Mouse (Mus musculus) MN1 (cell line): ENCODE measurements around the gene Gm17268.

Source experiments
- DNase-seq: peaks from one replicate; pipeline ENCODE4 v3.0.0-alpha.2; 2016; ENCODE audit warnings: low spot score

The Gm17268 gene

DNA sequence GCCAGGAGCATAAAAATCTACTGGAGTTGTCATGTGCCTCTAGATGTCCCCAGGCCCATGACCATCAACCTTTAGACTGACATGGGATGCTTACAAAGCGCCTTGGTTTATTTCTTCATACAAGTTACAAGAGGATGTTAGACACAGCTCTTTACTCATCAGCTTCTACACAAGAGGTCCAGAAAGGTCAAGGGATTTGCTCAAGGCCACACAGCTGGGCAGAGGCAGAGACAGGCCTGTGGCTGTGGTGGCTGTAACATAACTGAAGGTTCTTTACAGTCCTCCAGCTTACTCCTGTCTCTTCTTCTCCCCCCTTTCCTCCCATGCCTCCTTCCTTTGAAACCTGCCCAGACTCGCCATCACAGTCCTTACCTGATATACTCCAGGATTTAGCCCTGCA lies 8.2 kb downstream of the Gm17268 start:
- no peak for DNase-seq

DNA sequence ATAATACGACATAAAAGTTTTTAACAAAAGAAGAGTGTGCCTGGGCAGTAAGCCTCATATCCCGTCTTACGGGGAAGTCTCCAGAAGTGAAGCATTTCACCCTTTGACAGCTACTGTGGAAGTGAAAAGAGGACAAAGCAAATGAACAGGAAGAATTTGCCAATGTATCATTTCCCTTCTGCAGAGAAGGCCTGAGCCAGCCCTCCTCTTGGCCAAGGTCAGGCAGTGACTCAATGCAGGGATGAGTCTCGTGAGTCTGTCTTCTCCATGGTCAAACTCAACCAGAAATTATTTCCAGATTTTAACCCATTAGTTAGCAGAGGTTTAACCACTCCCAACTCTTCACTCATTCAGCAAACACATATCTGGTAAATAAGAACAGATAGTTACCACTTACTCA lies 14.6 kb downstream of the Gm17268 start:
- DNase-seq, result no peak

DNA sequence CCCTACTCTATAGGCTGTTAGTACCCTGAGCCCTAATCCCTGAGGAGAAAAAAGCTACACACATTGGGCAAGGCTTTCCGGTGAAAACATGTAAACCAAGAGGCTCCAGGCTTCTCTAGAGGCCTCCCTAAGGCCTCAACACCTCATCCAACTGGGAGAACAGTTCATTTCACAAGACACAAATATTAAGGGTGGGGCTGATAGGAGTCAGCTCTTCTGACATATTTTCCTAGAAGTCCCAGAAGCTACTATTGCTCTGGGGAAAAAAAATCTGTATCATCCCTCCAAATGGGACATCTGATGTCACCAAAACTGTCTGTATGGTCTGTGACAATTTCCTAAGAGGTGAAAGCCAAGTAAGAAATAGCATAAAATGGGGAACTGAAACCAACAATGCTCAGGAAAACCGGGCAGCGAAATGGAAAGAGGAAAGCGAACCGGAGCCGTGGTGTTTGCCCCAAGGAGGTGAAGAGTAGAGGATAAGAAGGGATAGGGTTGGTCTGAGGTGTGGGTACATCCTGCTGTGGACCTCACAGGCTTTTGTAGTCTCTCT lies 15.8 kb downstream of the Gm17268 start:
- DNase-seq, result no peak

GRCm38 (mm10) chr11:82021406-82021805 lies 17.0 kb downstream of the Gm17268 start:
- no peak for DNase-seq

- DNase-seq, result no peak
Observed at GRCm38 (mm10) chr11:82019793-82020192, 18.6 kb downstream of the Gm17268 start.

DNA sequence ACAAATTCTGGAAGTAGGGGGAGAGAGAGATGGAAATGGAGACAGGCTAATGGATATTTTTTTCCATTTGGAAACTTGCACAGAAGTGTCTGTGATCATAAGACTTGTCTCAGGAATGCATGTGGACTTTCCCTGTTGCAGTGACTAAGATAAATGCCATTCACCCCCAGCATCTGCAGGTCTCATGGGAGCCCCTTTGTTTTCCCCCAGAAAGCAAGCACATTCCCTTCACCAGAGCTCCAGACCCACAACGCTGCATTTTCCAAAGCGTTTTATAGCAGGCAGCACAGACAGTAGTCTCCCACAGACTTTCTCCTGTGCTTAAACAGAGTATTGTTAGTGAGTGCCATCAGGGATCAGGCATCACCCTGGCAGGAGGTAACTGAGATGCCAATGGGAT lies 19.0 kb downstream of the Gm17268 start:
- DNase-seq, result no peak

DNA sequence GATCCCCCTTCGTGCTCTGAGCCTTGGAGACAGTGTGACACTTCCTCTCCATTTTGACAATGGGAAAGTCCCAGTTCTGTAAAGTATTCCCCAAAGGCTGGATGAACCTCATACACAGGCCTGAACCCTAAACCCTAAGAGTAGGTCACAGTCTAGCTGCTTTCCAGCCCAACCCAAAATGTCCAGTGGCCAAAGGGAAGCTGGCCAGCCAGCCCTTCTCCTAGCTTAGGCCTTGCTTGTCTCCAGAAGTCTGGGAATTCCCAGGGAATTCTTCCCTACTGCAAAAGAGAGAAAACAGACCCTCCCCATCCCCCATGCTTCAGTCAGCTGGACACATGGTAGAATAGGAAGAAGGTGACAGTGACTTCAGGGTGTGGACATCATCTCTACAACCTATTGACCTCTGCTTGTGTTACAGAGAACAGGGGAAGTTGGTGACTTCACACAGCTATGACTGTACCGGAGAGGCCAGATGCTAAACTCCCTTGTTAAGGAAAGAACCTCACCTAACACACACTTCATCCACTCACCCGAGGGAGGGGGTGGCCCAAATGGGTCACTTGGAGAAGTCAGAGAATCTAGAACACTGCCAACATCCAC lies 22.1 kb downstream of the Gm17268 start:
- no peak for DNase-seq

DNA sequence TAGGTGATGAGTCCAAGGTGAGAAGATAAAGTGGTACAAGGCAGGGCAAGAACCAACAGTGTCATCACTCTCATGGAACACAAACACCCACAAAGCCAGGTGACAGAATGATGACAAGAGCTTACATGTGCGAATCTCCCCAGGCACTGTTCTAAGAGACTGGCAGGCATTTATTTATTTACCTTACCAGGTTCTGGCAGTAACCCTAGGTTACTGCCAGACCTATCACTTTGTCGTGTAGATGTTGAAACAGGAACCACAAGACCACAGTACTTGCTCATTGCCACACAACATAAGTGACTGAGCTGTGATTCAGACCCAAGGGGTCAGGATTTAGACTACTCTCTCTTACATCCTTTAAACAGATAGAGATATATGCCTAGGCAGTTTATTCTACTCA lies 23.3 kb downstream of the Gm17268 start:
- no peak for DNase-seq

DNA sequence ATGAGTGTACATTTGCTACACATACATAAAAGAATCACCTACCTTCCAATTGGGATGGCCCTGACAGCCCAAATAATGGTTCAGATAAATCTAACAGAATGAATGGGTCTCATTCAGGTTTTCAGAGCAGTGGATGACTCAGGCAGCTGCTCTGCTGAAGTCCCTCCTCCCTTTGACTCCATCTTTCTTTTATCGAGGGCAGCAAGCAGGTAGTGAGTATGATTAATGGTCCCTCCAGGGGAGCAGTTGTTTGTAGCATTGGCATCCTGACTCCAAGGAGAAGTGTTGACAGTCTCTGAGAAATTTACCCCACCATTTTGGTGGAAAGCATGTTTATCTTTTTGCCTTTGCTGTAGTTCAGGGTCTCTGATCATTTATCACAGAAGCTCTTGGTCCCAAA lies 24.6 kb downstream of the Gm17268 start:
- DNase-seq, result no peak

GRCm38 (mm10) chr11:82011411-82012193 lies 26.8 kb downstream of the Gm17268 start:
- DNase-seq, result no peak

- DNase-seq, result no peak
Observed at GRCm38 (mm10) chr11:82010115-82010514, 28.2 kb downstream of the Gm17268 start.

DNA sequence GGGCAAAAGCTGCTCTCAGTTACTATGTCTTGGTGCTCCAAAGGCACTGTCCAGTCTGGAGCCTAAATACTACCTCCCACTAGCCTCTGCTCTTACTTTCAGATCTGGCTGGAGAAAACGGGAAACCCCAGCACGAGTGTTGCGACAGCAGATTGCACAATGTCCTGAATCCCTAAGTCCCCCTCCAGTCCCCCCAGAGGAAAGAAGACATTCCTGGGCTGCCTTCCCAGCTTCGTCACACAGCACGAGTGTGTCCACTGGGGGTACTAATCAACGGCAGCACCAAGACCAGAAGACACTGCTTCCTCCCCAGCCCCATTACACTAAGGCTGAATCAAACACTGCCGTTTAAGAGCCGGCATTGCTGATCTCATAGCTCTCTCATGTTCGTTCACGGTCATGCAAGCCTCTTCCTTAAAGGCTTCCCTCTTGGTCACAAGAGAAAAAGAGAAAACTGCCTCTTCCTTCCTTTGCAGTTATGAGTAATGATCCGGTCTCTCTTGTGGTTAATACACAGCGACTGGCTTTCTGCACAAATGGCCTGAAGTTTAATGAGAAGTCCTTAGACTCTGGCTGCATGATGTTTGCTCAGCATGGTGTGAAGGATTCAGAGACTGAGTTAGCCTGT lies 31.5 kb downstream of the Gm17268 start:
- no peak for DNase-seq

- no peak for DNase-seq
Observed at GRCm38 (mm10) chr11:82004810-82005209, 33.6 kb downstream of the Gm17268 start.

DNA sequence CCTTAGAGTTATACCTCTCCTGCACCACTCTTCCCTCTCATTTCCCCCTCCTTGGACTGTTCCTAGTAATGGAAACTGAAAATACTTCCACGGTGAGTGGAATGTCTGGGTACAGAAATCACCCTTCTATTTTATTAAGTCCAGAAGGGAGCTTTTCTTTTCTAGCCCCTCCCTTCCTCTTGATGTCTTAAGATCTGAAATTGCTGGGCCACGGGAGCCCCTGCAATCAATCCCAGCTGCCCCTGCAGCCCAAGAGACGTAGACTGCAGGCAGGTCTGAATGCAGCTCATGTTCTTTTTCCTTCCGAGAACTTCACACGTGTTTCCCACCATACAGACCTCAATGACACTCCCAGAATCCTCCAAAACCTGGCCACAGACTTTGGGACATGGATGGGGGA lies 37.8 kb downstream of the Gm17268 start:
- DNase-seq, result no peak

- DNase-seq, result no peak
Observed at GRCm38 (mm10) chr11:81999469-81999868, 38.9 kb downstream of the Gm17268 start.

GRCm38 (mm10) chr11:81998646-81999045 lies 39.7 kb downstream of the Gm17268 start:
- no peak for DNase-seq

GRCm38 (mm10) chr11:81997085-81997484 lies 41.3 kb downstream of the Gm17268 start:
- no peak for DNase-seq

DNA sequence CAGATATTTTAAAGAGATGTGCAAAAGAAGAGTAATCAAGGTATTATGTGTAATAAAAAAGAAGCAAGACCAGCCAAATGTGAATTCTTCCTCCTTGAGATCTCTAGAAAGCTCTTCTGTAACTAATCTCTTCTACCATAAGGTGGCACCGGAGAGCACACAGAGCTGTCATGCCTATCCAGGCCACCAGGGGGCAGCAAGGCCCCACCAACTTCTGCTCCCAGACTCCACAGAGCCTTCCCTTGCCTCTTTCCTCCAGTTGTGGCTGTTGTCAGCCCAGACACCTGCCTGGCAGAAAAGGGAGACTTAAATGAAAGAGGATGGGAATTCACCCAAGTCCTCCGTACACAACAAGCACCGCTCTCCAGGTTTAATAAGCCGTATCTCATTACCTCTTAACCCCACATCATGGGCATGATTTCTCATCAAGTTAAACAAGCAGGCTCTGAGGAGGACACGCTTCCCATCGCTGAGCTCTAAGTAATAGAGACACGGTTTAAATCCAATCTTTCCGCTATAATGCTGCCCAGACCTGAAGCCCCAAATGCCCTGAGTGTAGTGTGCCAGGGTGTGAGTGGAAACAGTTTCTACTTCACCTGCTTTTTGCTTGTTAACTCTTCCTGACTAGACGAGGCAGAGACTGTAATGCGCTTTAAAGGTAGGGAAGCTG lies 42.1 kb downstream of the Gm17268 start:
- DNase-seq, result no peak

DNA sequence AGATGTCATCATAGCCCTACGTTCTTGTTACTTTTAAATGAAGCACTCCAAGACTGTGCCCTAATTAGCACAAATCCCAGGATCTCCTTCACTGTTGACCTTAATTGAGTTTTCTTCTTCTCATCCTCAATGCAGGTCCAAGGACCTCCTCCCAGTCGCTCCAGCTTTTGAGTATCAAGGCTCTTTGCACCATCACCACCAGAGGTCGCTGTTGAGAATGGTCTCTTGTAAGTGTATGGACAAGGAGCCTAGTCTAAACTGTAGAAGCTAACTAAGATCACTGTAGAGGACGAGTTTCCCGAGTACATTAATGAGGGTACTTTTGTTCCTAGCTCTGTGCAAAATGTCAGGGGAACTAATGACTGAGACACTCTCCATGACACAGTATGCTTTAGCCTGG lies 55.2 kb downstream of the Gm17268 start:
- no peak for DNase-seq

- DNase-seq, result no peak
Observed at GRCm38 (mm10) chr11:81982191-81982590, 56.2 kb downstream of the Gm17268 start.
